In genomic region chr10:18055009-18055695, GRCm38 (mm10) we compare ENCODE assay signal across 8 mouse cellular contexts. TPM values are rescaled to one million over a fixed set of nuclear protein-coding genes. Genes with fewer than 3 reads are reported as not detected.
DNase-seq lines count a peak whose midpoint lies in the region; ATAC-seq and TF ChIP-seq lines count a peak whose summit lies in the region.

No protein-coding gene starts in this region.

- 1% methylated on average over 59 of the region's 61 CpGs for WGBS in embryonic facial prominence, embryonic 11.5 days
- 3% methylated on average over 48 of the region's 61 CpGs for WGBS in limb, embryonic 10.5 days
- WGBS in midbrain, embryonic 13.5 days, result 2% methylated on average over 61 of the region's 61 CpGs
- WGBS in small intestine, adult 2 months, result 5% methylated on average over 49 of the region's 61 CpGs

- H3K27me3 ChIP-seq in embryonic facial prominence, embryonic 11.5 days (ENCODE audit: control insufficient read depth, insufficient read depth, low read length), result no peaks in the 10 kb centered on the region
- H3K27me3 ChIP-seq in limb, embryonic 10.5 days (ENCODE audit: low read depth, poor library complexity, severe bottlenecking), result no peaks in the 10 kb centered on the region
- no peaks in the 10 kb centered on the region for H3K27me3 ChIP-seq in midbrain, embryonic 13.5 days
- no peaks in the 10 kb centered on the region for H3K27me3 ChIP-seq in small intestine, adult 2 months (ENCODE audit: control insufficient read depth, insufficient read depth, low read length)

- DNase-seq in 3134 (ENCODE audit: extremely low read depth, insufficient read length, low spot score), result peak; percentile 79
- DNase-seq in adrenal gland, postnatal 25 days, result peak; percentile 86
- peak; percentile 90 for DNase-seq in embryonic facial prominence, embryonic 11.5 days (ENCODE audit: low spot score)
- DNase-seq in heart, adult 18-20 months, result peak; percentile 83 to 90
- DNase-seq in kidney, adult 18-20 months, result peak; percentile 86
- DNase-seq in limb, embryonic 10.5 days (ENCODE audit: low spot score), result peak; percentile 93

- no peaks in the 10 kb centered on the region for H3K9me3 ChIP-seq in embryonic facial prominence, embryonic 11.5 days (replicated peaks; ENCODE audit: control insufficient read depth, low read length)
- H3K9me3 ChIP-seq in limb, embryonic 10.5 days (replicated peaks), result no peaks in the 10 kb centered on the region
- H3K9me3 ChIP-seq in midbrain, embryonic 13.5 days, result no peaks in the 10 kb centered on the region

- peak overlapping the region; percentile 83 for H3K27ac ChIP-seq in embryonic facial prominence, embryonic 11.5 days (replicated peaks; ENCODE audit: low read depth, low read length)
- peak overlapping the region; percentile 96 for H3K27ac ChIP-seq in limb, embryonic 10.5 days
- H3K27ac ChIP-seq in midbrain, embryonic 13.5 days, result peak overlapping the region; percentile 95
- H3K27ac ChIP-seq in small intestine, adult 2 months (ENCODE audit: insufficient read depth, low read depth, low read length), result no peak overlapping the region

- ATAC-seq in embryonic facial prominence, embryonic 11.5 days (replicated peaks; ENCODE audit: insufficient number of reproducible peaks, low FRiP score, low TSS enrichment, low read depth), result peak; percentile 97
- peak; percentile 98 for ATAC-seq in midbrain, embryonic 13.5 days

- 0 out of 2 replicates have a peak, but pooled peaks cover 3% of the 10 kb centered on the region for H3K4me1 ChIP-seq in embryonic facial prominence, embryonic 11.5 days (ENCODE audit: control insufficient read depth, insufficient read depth, low read length)
- peaks cover 19% of the 10 kb centered on the region for H3K4me1 ChIP-seq in limb, embryonic 10.5 days
- peaks cover 26% of the 10 kb centered on the region for H3K4me1 ChIP-seq in midbrain, embryonic 13.5 days (replicated peaks)
- peaks cover 8% of the 10 kb centered on the region for H3K4me1 ChIP-seq in small intestine, adult 2 months (ENCODE audit: control insufficient read depth, insufficient read depth, insufficient read length, low read length)

- H3K9ac ChIP-seq in embryonic facial prominence, embryonic 11.5 days (replicated peaks; ENCODE audit: low read length), result peak overlapping the region; percentile 95
- peak overlapping the region; percentile 96 for H3K9ac ChIP-seq in midbrain, embryonic 13.5 days (replicated peaks)

- peak overlapping the region; percentile 67 for H3K4me2 ChIP-seq in embryonic facial prominence, embryonic 11.5 days (ENCODE audit: low read depth, low read length)
- peak overlapping the region; percentile 62 for H3K4me2 ChIP-seq in midbrain, embryonic 13.5 days (replicated peaks)

- TF ChIP-seq POLR2A in small intestine, adult 2 months (IDR thresholded peaks at IDR 0.05; ENCODE audit: low read depth, low read length), result peak; percentile 49

- H3K36me3 ChIP-seq in embryonic facial prominence, embryonic 11.5 days (replicated peaks; ENCODE audit: control insufficient read depth, insufficient read depth, low read depth, low read length), result no peaks in the 10 kb centered on the region
- no peaks in the 10 kb centered on the region for H3K36me3 ChIP-seq in limb, embryonic 10.5 days
- no peaks in the 10 kb centered on the region for H3K36me3 ChIP-seq in midbrain, embryonic 13.5 days
- H3K36me3 ChIP-seq in small intestine, adult 2 months (ENCODE audit: control insufficient read depth, insufficient read depth, low read length), result no peaks in the 10 kb centered on the region

- peak overlapping the region; percentile 95 for H3K4me3 ChIP-seq in embryonic facial prominence, embryonic 11.5 days (ENCODE audit: low read depth, low read length)
- H3K4me3 ChIP-seq in limb, embryonic 10.5 days, result peak overlapping the region; percentile 99
- H3K4me3 ChIP-seq in midbrain, embryonic 13.5 days (replicated peaks), result peak overlapping the region; percentile 93
- H3K4me3 ChIP-seq in small intestine, adult 2 months (ENCODE audit: low read depth, low read length), result peak overlapping the region; percentile 79

- TF ChIP-seq CTCF in small intestine, adult 2 months (IDR thresholded peaks at IDR 0.05; ENCODE audit: extremely low read depth, insufficient read length, insufficient replicate concordance, low read depth, low read length), result peak; percentile 77

RNA-seq across cellular contexts. Expression of gene Reps1, which starts 0.5 kb away (rescaled TPM):
- total RNA-seq in adrenal gland, postnatal 25 days (2021), result 38.5 and 41.3 TPM in 2 replicates
- 26.7 and 41.2 TPM in 2 replicates for polyA plus RNA-seq in embryonic facial prominence, embryonic 11.5 days (2014; fragmentation: Nextera tagmentation; extraction: Ambion mirVana)
- 10 to 100 TPM; 29.3 to 32.8 TPM for total RNA-seq in heart, adult 18-20 months (2021)
- 17.8 and 18.3 TPM in 2 replicates for polyA plus RNA-seq in limb, embryonic 10.5 days (2016; fragmentation: Nextera tagmentation; extraction: Ambion mirVana)
- 15.6 and 17.8 TPM in 2 replicates for polyA plus RNA-seq in midbrain, embryonic 13.5 days (2015; fragmentation: Nextera tagmentation; extraction: Ambion mirVana)
- 9.8 and 15.5 TPM in 2 replicates for polyA plus RNA-seq in small intestine, adult 2 months (2012; rRNA removed)

RNA-seq across cellular contexts. Expression of gene Abracl, which starts 32.1 kb away (rescaled TPM):
- 25.7 and 31.1 TPM in 2 replicates for total RNA-seq in adrenal gland, postnatal 25 days (2021)
- polyA plus RNA-seq in embryonic facial prominence, embryonic 11.5 days (2014; fragmentation: Nextera tagmentation; extraction: Ambion mirVana), result 188 and 208 TPM in 2 replicates
- 10 to 100 TPM; 27.6 to 37.5 TPM for total RNA-seq in heart, adult 18-20 months (2021)
- polyA plus RNA-seq in limb, embryonic 10.5 days (2016; fragmentation: Nextera tagmentation; extraction: Ambion mirVana), result 158 and 163 TPM in 2 replicates
- polyA plus RNA-seq in midbrain, embryonic 13.5 days (2015; fragmentation: Nextera tagmentation; extraction: Ambion mirVana), result 104 and 122 TPM in 2 replicates
- 1.4 and 2.4 TPM in 2 replicates for polyA plus RNA-seq in small intestine, adult 2 months (2012; rRNA removed)

Comparison
In these comparisons a context has a peak if more than half of its experiments do, and no peak if none do; other contexts are left out.
1. RNA of gene Abracl, which starts 32.1 kb away (polyA plus RNA-seq): 188 to 208 TPM in embryonic facial prominence, embryonic 11.5 days, 158 to 163 TPM in limb, embryonic 10.5 days and 104 to 122 TPM in midbrain, embryonic 13.5 days; 1.4 to 2.4 TPM in small intestine, adult 2 months; every median in the first group is over 10 times any median in the second.
2. Peak in every context shown above with its lines, with median percentiles within 50 percentile points of each other: DNase-seq and H3K4me3 ChIP-seq.